Mouse (Mus musculus) bone marrow, adult 2 months (tissue): Measurements from ENCODE around the gene Sufu. TPM values are rescaled to one million over a fixed set of nuclear protein-coding genes. Genes with fewer than 3 reads are reported as not detected.

ENCODE experiments used
- H3K27ac ChIP-seq: fragments of 200-500 bp; 2 replicates; pipeline ENCODE4 v1.5.1; 2012; ENCODE audit warnings: low read depth, mild to moderate bottlenecking, control low read depth, inconsistent platforms, low read length; ENCODE audit not compliant: control insufficient read depth, poor library complexity, insufficient read depth
- H3K4me1 ChIP-seq: fragments of 200-500 bp; 2 replicates; pipeline ENCODE4 v1.6.1; 2011; ENCODE audit warnings: low read length; ENCODE audit not compliant: control insufficient read depth, insufficient read depth
- H3K4me3 ChIP-seq: fragments of 200-500 bp; replicated peaks from 2 replicates; pipeline ENCODE3; 2011; ENCODE audit warnings: mild to moderate bottlenecking, low read depth, low read length, control low read depth; ENCODE audit not compliant: control insufficient read depth
- CTCF ChIP-seq: fragments of 200-500 bp; IDR thresholded peaks from 2 replicates; pipeline ENCODE4 v1.5.1; 2011; ENCODE audit warnings: low read length, control low read depth; ENCODE audit not compliant: control insufficient read depth, insufficient read depth
- POLR2A ChIP-seq: fragments of 200-500 bp; IDR thresholded peaks from 2 replicates; pipeline ENCODE4 v1.6.1; 2011; ENCODE audit warnings: low read depth, mild to moderate bottlenecking, control low read depth, low read length, borderline replicate concordance; ENCODE audit not compliant: control insufficient read depth
- WGBS: fragments of 180-500 bp; shearing (Covaris S2); methylation state at CpG from one replicate; pipeline ENCODE4 v1.1.7; 2018; 5-methylcytosine and 5-hydroxymethylcytosine counted together
- polyA plus RNA-seq: library from polyadenylated mRNA; stranded (reverse); fragments of >200 nt; gene quantifications from 2 replicates; pipeline ENCODE4 v1.2.4, GENCODE M21; 2011; ENCODE audit warnings: low replicate concordance; ENCODE audit not compliant: missing spikeins, insufficient read depth, insufficient read length

Sufu gene
- polyA plus RNA-seq, 1 experiment, result 5.3 TPM

DNA sequence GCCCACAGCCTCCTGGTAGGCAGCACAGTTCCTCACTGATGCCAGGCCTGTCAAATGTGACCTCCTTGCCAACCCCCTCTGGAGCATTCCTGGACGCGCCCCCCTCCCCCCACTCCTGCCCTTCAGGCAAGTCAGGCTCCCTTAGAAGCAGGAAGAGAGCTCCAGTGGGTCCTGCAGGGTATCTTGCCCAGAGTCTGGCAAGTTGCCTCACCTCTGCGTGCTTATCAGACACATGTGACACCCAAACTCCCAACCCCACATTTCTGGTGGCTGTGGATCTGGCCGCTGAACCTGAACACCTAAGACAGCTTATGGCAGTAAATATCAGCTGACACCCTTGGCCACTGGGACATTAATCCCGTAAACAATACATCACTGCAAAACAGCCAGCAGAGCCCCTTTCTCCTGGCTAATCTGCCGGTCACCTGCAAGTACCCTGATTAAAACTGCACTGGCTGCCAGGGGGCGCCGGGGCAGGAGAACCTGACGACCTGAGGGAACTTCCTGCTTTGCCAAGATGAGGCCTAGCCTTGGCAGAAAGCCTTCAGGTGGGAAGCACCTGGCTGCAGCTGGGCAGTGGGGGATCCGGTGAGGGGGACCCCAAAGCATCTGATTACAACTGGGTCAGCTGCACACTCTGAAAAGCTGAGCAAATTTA lies 135.5 kb downstream of the Sufu start:
- Histone ChIP-seq H3K4me1 (no peaks in the 10 kb centered on the region), H3K27ac (peak overlapping the region; percentile 32; the same call in 1 of the 2 replicates), H3K4me3 (no peak overlapping the region)
- TF ChIP-seq POLR2A (no peak), CTCF (no peak)
- WGBS, result 13% methylated on average over 10 of the region's 10 CpGs

DNA sequence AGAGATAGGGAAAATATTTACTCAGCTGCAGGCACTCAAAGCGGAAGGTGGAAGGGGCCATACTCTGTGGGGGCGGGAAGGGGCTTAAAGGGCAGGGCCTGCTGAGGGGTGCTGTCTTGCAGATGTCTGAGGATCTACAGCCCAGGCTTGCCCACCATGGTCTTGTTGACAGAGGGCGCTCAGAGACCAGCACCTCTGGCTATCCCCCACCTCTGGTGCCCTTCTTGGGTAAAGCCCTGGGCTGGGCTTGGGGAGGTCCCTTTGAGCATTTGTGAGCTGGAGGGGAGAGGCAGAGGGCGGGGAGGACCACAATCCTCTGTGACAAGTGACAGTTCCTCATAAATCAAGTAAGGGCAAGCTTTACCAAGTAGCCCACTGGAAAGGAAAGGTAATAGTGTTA lies 136.4 kb downstream of the Sufu start:
- Histone ChIP-seq H3K4me3 (no peak overlapping the region), H3K4me1 (no peaks in the 10 kb centered on the region; the same call in 1 of the 2 replicates), H3K27ac (no peak overlapping the region)
- 60% methylated on average over 4 of the region's 4 CpGs for WGBS
- TF ChIP-seq CTCF, result no peak
- no peak for TF ChIP-seq POLR2A

DNA sequence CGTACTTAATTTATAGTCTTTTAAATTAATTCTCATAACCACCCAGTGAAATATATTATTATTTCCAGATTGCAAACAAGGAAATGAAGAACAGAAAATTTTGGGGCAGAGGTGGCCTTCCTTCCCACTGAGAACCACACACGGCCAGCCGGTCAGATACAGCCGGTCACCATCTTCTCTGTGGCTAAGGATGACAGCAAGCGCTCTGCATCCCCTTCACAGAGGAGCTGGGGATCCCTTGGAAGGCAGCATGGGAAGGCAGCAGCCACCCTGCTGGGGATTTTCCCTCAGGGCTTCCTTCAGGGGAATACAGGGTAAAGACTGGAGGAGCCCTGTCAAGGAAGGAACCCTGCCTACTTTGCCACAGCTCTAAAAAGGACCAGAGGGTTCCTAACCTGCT lies 136.8 kb downstream of the Sufu start:
- TF ChIP-seq CTCF (no peak), POLR2A (no peak)
- no peaks in the 10 kb centered on the region; the same call in 1 of the 2 replicates for H3K4me1 ChIP-seq
- H3K4me3 ChIP-seq, result no peak overlapping the region
- 76% methylated on average over 5 of the region's 5 CpGs for WGBS
- no peak overlapping the region for H3K27ac ChIP-seq

DNA sequence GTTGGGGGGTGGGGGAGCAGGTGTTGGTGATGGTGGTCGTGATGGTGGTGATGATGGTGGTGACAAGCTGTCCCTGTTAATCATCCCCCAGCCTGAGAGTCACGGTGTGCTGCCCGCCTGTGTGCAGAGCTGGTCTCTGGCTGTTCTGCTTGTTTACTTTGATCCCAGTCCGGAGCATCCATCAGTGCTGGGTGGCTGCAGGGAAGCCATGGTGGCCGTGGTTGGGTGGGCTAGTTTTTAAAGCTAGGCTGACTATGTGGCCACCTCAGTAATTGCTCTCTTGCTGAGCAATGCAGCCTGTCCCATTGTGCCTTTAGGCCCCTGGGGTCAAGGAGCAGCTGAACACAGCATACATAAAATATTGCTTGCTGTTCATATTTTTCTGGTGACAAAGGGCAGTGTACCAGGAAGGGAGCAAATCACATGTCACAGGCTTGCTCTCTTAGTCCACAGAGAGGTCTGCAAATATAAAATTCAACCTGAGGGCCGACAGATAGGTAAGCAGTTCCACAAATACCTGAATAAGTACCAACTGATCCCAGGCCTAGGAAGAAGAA lies 137.9 kb downstream of the Sufu start:
- Histone ChIP-seq H3K4me1 (no peaks in the 10 kb centered on the region; the same call in 1 of the 2 replicates), H3K27ac (no peak overlapping the region), H3K4me3 (no peak overlapping the region)
- TF ChIP-seq CTCF, result no peak
- 65% methylated on average over 6 of the region's 6 CpGs for WGBS

DNA sequence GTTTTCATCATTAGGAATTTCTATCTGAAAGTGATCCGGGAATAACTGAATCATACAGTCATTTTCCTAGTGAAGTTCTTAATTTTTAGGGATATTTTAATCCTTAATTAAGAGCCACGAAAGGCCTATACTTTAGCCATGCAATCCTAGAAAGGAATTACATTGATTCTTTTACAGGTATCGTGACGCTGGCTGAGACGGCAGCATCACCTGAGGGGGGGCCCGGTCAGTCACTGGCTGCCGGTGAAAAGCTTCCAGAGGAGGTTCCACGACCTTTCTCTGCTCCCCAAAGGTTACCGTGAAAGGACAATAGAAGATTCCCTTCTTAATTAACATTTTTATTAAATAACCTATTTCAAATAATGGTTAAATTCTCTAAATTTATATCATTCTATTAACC lies 140.7 kb downstream of the Sufu start:
- H3K27ac ChIP-seq, result no peak overlapping the region
- TF ChIP-seq CTCF (no peak), POLR2A (no peak)
- H3K4me1 ChIP-seq, result no peaks in the 10 kb centered on the region; the same call in 1 of the 2 replicates
- no peak overlapping the region for H3K4me3 ChIP-seq
- WGBS, result 90% methylated on average over 9 of the region's 9 CpGs

DNA sequence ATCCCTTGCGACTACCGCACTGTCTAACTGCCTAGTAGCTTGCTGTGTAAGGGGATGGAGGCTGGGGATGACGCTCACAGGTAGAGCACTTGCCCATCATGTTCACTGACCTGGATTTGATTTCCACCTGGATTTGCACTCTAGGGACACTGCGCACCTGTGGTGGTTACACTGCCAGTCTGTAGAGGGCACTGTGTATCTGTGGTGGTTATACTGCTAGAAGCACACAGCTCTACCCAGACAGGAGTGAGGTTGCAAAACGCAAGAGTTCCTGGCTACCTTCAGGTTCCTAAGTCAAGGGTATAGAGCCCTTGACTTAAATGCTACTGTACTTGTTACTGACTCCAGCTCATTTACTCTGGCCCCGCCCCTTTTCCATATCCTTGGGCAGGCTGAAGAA lies 141.5 kb downstream of the Sufu start:
- H3K4me3 ChIP-seq, result no peak overlapping the region
- H3K27ac ChIP-seq, result no peak overlapping the region
- WGBS, result 79% methylated on average over 6 of the region's 6 CpGs
- TF ChIP-seq CTCF (peak; percentile 40; the same call in 1 of the 2 replicates), POLR2A (no peak)
- H3K4me1 ChIP-seq, result no peaks in the 10 kb centered on the region; the same call in 1 of the 2 replicates

Other genes starting within 250 kb of the Sufu start
- not detected in 2 replicates for gene Pitx3, start 248.6 kb upstream of the Sufu start, polyA plus RNA-seq
- gene Gbf1, start 244.4 kb upstream of the Sufu start, polyA plus RNA-seq, result 20.5 and 44.3 TPM in 2 replicates
- 10.3 and 24.3 TPM in 2 replicates for gene Nfkb2, start 92.6 kb upstream of the Sufu start, polyA plus RNA-seq
- 1.1 and 4.8 TPM in 2 replicates for gene Psd, start 69.7 kb upstream of the Sufu start, polyA plus RNA-seq
- 1.2 and 3.0 TPM in 2 replicates for gene Fbxl15, start 68.7 kb upstream of the Sufu start, polyA plus RNA-seq
- 74.9 and 161 TPM in 2 replicates for gene Cuedc2, start 58.2 kb upstream of the Sufu start, polyA plus RNA-seq
- gene Mfsd13a, start 55.8 kb upstream of the Sufu start, polyA plus RNA-seq, result 5.1 and 14.9 TPM in 2 replicates
- gene 2310034G01Rik, start 46.6 kb upstream of the Sufu start, polyA plus RNA-seq, result 1.1 TPM in 1 of 2 replicates, not detected in the other
- gene Actr1a, start 1.1 kb upstream of the Sufu start, polyA plus RNA-seq, result 40.3 and 53.5 TPM in 2 replicates
- 13.9 and 25.9 TPM in 2 replicates for gene Trim8, start 104.8 kb downstream of the Sufu start, polyA plus RNA-seq
- gene Arl3, start 176.3 kb downstream of the Sufu start, polyA plus RNA-seq, result 14.0 and 18.3 TPM in 2 replicates
- 4.3 and 9.4 TPM in 2 replicates for gene Sfxn2, start 176.5 kb downstream of the Sufu start, polyA plus RNA-seq
- gene Wbp1l, start 202.2 kb downstream of the Sufu start, polyA plus RNA-seq, result 15.8 and 29.3 TPM in 2 replicates